Mouse (Mus musculus): Measurements from ENCODE around the gene T2.

DNA sequence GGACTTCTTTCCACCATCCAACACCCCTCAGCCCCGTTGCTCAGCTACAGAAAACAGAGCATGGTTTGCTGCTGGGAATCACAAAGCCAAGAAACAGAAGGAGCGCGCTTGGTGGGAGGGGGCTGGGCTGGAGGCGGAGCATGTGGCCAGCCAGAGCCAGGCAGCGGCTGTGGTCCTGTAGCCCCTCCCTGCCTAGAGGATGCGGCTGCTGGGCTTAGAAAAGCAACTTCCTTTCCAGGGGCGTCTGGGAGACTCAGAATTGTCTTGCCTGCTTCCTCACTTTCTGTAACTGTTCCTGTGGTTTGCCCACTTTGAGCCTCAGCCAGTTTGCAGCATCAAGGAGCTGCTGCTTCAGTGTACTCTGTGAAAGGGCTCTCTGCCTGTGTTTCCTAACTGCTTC is 16.0 kb downstream of the T2 start:
- no peak for TF ChIP-seq CTCF (IDR thresholded peaks at IDR 0.05; ENCODE audit: borderline replicate concordance, control insufficient read depth, extremely low read depth, insufficient read depth, low read length, poor library complexity)
- TF ChIP-seq POLR2A (IDR thresholded peaks at IDR 0.05; ENCODE audit: control insufficient read depth, extremely low read depth, insufficient read depth, low read length, poor library complexity) = 0 out of 2 replicates have a peak, but pooled peaks have one; percentile 44

All from thymus, adult 2 months (tissue).